Mouse (Mus musculus): ENCODE measurements around the gene Cracr2b. TPM values are rescaled to one million over a fixed set of nuclear protein-coding genes. Genes with fewer than 3 reads are reported as not detected.

The Cracr2b gene
- 3.5 and 4.4 TPM in 2 replicates for polyA plus RNA-seq (2012; ENCODE audit: low replicate concordance)

DNA sequence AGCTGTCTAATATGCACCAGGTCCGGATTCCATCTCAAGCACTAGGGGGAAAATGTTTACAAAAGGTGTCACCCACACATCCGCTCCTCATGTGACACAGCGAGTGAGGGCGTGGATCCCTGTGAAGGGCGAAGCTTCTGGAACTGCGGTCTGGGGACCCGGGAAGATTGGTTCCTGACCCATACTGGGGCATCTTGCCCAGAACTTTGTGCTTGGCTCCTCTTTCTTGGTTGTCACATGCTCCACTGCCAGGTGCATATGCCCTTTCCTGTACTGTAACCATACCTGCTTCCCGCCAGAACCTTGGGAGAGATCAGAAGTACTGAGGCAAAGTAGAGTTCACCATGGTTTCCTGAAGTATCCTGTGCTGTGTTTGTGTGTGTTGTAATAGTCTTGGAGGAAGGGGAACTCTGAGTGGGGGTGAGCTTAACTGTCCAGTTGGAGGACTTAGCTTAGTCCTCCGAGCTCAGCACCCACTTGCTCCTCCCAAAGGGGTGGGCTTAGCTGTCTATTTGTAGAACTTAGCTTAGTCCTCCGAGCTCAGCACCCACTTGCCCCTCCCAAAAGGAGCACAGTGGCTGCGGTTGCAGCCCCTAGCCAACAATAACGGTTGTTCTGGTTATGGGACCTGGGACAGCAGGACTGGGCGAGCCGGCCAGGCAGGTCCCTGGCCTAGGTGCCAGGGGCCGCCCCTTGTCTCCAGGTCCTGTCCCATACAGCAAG, at the start of gene Cracr2b:
TSS of gene Cracr2b (plus strand) at position 704 of the 723 bp plus-strand sequence.

DNA sequence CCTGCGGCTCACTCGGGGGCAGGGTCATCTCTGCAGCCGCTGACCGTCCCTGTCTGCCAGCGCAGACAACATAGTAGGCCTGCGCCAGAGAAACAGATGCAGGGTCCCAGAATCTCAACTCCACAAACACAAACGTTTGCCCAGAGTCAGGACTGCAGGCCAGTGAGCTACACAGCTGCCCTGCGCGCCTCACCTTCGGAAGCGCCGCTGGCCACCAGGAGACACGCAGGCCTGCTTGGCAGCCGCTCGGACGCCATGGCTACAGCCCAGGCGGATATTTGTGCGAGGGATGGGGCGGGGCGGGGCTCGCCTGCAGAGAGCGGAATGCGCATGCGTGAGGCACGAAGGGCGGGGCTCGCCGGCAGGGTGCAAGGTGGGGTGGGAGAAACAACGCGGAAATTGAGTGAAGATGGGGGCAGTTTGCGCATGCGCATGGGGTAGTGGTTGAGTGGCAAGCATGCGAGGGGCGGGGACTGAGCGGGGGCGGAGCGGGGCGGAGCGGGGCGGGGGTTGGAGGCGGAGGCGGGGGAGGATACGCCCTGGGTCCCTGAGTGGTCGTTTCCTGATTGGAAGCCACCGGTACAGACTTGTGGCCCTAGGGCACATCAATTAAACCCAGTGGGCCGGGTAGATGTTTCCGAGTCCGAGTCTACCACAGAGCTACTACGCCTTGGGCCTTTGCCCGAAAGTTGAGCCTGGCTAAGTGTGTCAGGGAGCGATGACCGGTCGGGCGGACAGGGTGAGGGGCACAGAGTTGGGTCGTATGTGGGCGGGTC, 46.9 kb upstream of the Cracr2b start, which contains the start of gene Gatd1:
TSS of gene Gatd1 (minus strand) at position 328 of the 776 bp plus-strand sequence.

DNA sequence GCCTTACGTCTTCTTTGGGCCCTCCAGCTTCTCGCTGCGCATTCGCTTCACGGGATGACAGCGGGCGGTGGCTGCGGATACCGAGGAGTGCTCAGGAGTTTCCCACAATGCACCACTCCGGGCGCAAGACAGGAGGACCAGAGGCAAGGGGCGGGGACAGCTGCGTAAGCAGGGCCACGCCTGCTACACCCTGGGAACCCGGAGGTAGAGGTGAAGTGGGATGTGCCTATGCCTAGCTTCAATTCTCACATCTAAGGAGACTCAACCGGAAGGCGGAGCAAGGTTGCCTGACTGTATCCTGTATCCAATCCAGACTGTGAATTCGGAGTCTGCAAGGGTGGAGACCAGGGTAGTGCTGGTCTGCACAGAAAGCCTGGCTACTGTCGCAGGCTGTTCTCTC, 31.6 kb upstream of the Cracr2b start, which contains the start of gene Cend1:
TSS of gene Cend1 (minus strand) at position 182 of the 400 bp plus-strand sequence.

DNA sequence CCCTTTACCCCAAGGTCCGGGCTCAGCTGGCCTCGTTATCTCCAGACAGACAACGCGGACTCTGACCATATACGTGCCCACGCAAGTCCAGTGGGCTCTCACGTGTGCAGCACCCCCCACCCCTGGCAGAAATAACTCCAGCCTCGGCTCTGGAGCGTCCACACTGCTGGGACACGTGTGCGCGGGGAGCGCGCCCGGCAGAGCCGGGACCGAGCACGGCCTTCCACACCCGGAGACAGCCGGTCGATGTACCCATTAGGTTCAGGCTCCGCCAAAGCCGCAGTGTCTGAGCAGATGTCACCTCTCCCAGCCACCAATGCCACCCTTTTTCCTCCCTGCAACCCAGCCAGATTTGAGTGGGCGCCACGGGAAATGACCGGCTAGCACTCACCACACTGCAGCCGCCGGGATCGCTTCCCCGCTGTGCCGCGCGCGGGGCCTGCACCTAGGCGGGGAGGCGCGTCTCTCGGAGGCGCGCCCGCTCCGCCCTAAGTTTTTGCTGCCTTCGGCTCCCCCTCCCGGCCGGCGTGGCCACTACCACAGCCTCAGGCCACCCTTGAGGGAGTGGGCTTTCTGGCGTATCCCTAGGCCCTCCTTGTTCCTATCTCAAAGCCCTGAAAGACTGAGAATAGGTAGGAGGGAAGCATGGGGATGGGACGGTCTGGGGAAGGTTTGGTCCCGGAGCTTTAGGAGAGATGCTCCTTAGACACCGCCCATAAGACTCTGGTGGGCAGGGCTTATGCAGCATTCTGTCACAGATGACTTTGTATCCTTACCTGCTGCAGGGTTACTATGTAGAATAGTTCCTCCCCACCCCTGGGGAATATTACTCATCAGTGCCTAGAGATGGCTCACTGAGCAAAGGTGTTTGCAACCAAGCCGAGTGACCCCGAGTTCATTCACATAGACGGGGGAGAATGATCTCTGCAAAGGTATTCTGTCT, 23.4 kb upstream of the Cracr2b start, which contains the start of gene Slc25a22:
TSS of gene Slc25a22 (minus strand) at position 715 of the 943 bp plus-strand sequence.

DNA sequence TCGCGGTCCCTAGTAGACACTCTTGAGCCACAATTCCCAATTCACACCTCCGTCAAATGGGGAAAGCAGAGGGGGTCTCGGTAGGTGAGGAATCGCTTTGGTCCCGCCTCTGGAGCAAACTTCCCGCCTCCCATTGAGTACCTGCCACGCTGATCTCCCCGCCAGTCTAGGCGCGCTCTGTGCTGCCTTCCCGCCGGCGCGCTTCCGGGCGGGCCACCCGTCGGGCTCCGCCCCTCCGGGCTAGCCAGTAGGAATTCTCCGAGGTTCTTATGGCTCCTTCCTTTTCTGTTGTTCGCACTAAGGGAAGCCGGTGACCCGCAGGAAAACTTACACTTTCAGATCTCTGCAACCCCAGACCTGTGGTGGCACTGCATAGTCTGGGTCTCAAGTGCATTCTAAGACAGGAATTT, 17.1 kb upstream of the Cracr2b start, which contains the start of gene Pidd1:
TSS of gene Pidd1 (minus strand) at position 198 of the 410 bp plus-strand sequence.

DNA sequence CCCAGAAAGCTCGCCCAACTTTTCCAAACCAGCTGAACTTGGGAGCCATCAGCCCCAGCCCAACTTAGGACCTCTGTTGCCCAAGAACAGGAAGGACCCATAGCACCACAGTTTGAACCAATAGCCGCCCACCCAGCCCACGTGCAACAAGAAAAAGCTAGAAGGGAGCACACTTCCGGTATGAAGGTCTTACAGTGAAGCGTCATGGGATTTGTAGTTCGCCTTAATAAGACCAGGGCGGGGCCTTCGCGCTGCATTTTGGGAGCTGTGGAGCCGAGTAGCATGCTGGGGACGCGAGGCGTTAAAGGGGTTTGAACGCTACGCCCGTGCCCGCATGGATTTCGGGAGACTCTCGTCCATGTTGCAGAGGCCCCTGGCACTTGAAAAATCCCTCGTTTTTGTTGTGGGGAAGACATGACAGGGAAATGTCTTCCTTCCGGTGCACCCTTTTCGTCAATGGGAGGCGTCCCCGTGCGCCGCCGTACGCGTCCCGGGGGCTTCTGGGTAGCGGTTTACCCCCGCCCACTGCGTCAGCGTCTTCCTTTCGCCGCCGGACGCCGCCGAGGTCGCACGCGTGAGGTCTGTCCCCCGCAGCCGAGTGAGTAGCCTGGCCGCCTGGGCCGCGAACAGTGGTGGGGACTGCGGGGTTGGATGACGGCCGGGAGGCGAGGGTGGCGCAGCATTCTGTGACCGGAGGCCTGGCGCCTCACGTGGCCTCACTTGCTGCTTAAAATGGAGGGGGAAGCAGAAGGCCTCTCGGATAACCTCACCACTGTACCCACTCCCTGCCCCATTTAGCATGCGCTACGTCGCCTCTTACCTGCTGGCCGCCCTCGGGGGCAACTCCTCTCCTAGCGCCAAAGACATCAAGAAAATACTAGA, 13.5 kb upstream of the Cracr2b start, which contains the start of gene Rplp2:
TSS of gene Rplp2 (plus strand) at position 261 of the 882 bp plus-strand sequence.

DNA sequence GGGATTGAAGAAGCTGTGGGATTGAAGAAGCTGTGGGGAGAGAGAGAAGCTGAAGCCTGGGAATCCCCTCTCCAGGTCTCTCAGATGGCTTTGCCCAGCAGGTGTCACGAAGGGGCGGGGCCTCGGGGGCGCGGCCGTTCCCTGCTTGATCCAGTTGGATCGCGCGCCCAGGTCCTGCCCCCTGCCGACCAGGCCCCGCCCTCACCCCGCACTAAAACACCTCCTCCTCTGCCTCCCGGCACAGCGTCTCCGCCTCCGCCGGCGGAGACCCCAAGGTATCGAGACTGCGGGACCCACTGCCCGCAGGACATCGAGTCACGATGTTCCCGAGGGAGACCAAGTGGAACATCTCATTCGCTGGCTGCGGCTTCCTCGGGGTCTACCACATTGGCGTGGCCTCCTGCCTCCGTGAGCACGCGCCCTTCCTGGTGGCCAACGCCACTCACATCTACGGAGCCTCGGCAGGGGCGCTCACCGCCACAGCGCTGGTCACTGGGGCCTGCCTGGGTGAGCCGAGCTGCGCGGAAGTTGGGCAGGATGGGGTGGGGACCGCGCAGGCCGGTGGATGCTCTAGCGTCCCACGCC, 5.8 kb upstream of the Cracr2b start, which contains the start of gene Pnpla2:
TSS of gene Pnpla2 (plus strand) at position 232 of the 585 bp plus-strand sequence.

DNA sequence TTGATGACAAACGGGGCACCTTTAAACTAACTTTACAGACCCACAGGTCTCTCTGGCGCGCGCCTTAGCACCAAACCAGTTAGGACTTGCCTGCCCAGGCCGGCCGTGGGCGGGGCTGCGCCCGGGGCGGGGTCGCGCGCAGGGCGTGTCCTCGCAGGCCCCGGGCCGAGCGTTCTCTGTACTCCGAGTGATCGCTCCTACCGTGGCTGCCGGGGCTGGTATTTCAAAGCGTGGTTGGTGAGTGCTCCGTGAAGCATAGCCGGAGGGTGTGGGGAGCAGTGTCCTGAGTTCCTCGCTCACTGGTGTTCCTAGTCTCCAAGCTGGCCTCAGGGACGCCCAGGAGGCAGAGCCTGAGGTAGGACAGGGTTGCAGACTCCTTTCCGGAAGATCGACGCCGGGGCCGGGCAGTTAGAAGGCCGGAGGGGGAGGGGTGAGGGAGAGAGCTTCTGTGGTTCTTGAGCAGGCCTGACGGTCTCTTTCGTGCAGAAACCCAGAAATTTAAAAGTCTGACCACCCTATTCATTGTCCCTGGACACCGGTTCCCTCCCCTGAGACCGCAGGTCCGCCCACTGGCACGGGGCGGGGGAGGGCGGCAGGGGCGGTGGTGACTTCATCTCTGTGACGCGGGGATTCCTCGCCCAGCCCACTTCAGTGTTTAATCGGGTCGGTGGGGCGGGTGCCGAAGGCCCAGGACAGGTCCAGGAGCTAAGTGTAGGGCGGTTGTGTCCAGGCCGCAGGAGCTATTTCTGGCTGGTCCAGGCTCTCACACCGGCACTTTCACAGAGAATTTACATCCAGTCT, 6.5 kb downstream of the Cracr2b start, which contains the start of gene Cd151:
TSS of gene Cd151 (plus strand) at position 163 of the 801 bp plus-strand sequence.

DNA sequence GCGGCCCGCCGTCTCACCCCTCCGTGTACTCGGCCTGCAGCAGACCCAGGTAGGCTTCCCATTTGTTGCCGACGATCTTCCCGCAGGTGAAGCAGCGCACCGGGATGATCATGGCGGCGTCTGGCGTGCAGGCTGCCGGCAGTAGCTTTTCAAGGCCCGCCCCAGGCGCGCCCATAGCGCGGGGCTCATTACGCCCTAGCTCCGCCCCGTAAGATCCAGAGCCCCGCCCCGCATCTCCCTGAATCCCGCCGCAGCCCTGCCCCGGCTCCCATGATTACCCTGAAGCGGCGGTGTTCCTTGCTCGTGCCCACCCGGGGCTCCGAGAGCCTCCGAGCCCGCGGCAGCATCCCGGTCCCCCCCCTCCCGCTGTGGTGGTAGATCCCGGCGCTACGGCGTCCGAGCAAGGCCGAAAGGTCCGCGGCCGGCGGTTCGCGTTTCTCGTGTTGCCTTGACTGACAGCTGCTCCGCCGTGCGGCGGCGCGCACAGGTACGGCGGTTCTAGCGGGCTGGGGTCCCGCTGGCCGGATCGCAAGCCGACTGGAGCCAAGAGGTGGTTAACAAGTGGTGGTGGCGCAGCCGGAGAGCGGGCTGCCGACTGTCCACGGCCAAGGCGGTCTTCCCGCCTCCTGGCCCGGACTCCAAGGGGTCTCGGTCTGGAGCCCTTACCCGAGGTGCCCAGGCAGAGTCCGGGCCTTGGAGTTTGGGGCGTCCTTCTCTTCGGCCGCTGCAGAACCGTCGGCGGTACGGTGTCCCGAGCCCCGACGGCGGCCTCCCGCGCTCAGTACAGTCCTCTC, 14.3 kb downstream of the Cracr2b start, which contains the start of the genes Polr2l and Tspan4:
TSS of gene Polr2l (minus strand) at position 122 of the 794 bp plus-strand sequence.
TSS of gene Tspan4 (plus strand) at position 230 of the 794 bp plus-strand sequence.

Other genes starting within 250 kb of the Cracr2b start
- gene Lmntd2, start 247.0 kb upstream of the Cracr2b start, polyA plus RNA-seq (2012; ENCODE audit: low replicate concordance): 0.97 and 1.5 TPM in 2 replicates
- gene Rassf7, start 245.2 kb upstream of the Cracr2b start, polyA plus RNA-seq (2012; ENCODE audit: low replicate concordance): 8.4 and 16.5 TPM in 2 replicates
- gene Phrf1, start 232.3 kb upstream of the Cracr2b start, polyA plus RNA-seq (2012; ENCODE audit: low replicate concordance): 105 and 162 TPM in 2 replicates
- gene Irf7, start 194.6 kb upstream of the Cracr2b start, polyA plus RNA-seq (2012; ENCODE audit: low replicate concordance): 194 and 421 TPM in 2 replicates
- gene Cdhr5, start 184.3 kb upstream of the Cracr2b start, polyA plus RNA-seq (2012; ENCODE audit: low replicate concordance): 0.24 TPM in 1 of 2 replicates, not detected in the other
- not detected in 2 replicates for gene Sct, start 182.0 kb upstream of the Cracr2b start, polyA plus RNA-seq (2012; ENCODE audit: low replicate concordance)
- gene Drd4, start 169.1 kb upstream of the Cracr2b start, polyA plus RNA-seq (2012; ENCODE audit: low replicate concordance): 0.06 TPM in 1 of 2 replicates, not detected in the other
- 29.1 and 106 TPM in 2 replicates for gene Deaf1, start 133.4 kb upstream of the Cracr2b start, polyA plus RNA-seq (2012; ENCODE audit: low replicate concordance)
- 17.9 and 21.6 TPM in 2 replicates for gene Tmem80, start 133.4 kb upstream of the Cracr2b start, polyA plus RNA-seq (2012; ENCODE audit: low replicate concordance)
- gene Eps8l2, start 122.2 kb upstream of the Cracr2b start, polyA plus RNA-seq (2012; ENCODE audit: low replicate concordance): 0.36 TPM in 1 of 2 replicates, not detected in the other
- 29.0 and 438 TPM in 2 replicates for gene Taldo1, start 68.9 kb upstream of the Cracr2b start, polyA plus RNA-seq (2012; ENCODE audit: low replicate concordance)
- gene Gatd1, start 47.0 kb upstream of the Cracr2b start, polyA plus RNA-seq (2012; ENCODE audit: low replicate concordance): 2.8 and 7.8 TPM in 2 replicates
- gene Cend1, start 31.6 kb upstream of the Cracr2b start, polyA plus RNA-seq (2012; ENCODE audit: low replicate concordance): not detected in 2 replicates
- gene Slc25a22, start 23.2 kb upstream of the Cracr2b start, polyA plus RNA-seq (2012; ENCODE audit: low replicate concordance): 134 and 136 TPM in 2 replicates
- gene Pidd1, start 17.1 kb upstream of the Cracr2b start, polyA plus RNA-seq (2012; ENCODE audit: low replicate concordance): 42.8 and 151 TPM in 2 replicates
- 3,626 and 4,022 TPM in 2 replicates for gene Rplp2, start 13.7 kb upstream of the Cracr2b start, polyA plus RNA-seq (2012; ENCODE audit: low replicate concordance)
- gene Pnpla2, start 5.9 kb upstream of the Cracr2b start, polyA plus RNA-seq (2012; ENCODE audit: low replicate concordance): 71.6 and 106 TPM in 2 replicates
- 5.2 and 25.9 TPM in 2 replicates for gene Cd151, start 6.3 kb downstream of the Cracr2b start, polyA plus RNA-seq (2012; ENCODE audit: low replicate concordance)
- 27.0 and 49.9 TPM in 2 replicates for gene Polr2l, start 14.0 kb downstream of the Cracr2b start, polyA plus RNA-seq (2012; ENCODE audit: low replicate concordance)
- 12.0 and 26.3 TPM in 2 replicates for gene Tspan4, start 14.1 kb downstream of the Cracr2b start, polyA plus RNA-seq (2012; ENCODE audit: low replicate concordance)
- 27.1 and 31.5 TPM in 2 replicates for gene Chid1, start 78.8 kb downstream of the Cracr2b start, polyA plus RNA-seq (2012; ENCODE audit: low replicate concordance)
- 36.3 and 76.7 TPM in 2 replicates for gene Ap2a2, start 101.1 kb downstream of the Cracr2b start, polyA plus RNA-seq (2012; ENCODE audit: low replicate concordance)
- 0.29 and 2.5 TPM in 2 replicates for gene Muc6, start 194.2 kb downstream of the Cracr2b start, polyA plus RNA-seq (2012; ENCODE audit: low replicate concordance)
- gene Muc2, start 229.2 kb downstream of the Cracr2b start, polyA plus RNA-seq (2012; ENCODE audit: low replicate concordance): 0.18 and 0.72 TPM in 2 replicates